Mouse (Mus musculus) spleen, postnatal 14 days (tissue): ENCODE results near the gene Adgrb3.

ENCODE experiments used
- DNase-seq, 2 experiments: peaks; one replicate each; pipeline ENCODE4 v3.0.0; 2021 to 2022; ENCODE audit warnings: low spot score in 2 of 2

Adgrb3 gene

GRCm38 (mm10) chr1:25281471-25281870 is 548.0 kb downstream of the Adgrb3 start:
- no peak for DNase-seq

- DNase-seq, result no peak
These were observed 578.9 kb downstream of the Adgrb3 start for GRCm38 (mm10) chr1:25250562-25250961.

- DNase-seq, result no peak
These were observed 587.1 kb downstream of the Adgrb3 start for GRCm38 (mm10) chr1:25242436-25242835.

GRCm38 (mm10) chr1:25229245-25229750 is 600.2 kb downstream of the Adgrb3 start:
- no peak for DNase-seq

- DNase-seq, result no peak
These were observed 600.9 kb downstream of the Adgrb3 start for GRCm38 (mm10) chr1:25228381-25229244.

GRCm38 (mm10) chr1:25227880-25228279 is 601.6 kb downstream of the Adgrb3 start:
- no peak for DNase-seq

GRCm38 (mm10) chr1:25204636-25205035 is 624.9 kb downstream of the Adgrb3 start:
- no peak for DNase-seq

GRCm38 (mm10) chr1:25199392-25199791 is 630.1 kb downstream of the Adgrb3 start:
- DNase-seq, result no peak

GRCm38 (mm10) chr1:25191986-25192385 is 637.5 kb downstream of the Adgrb3 start:
- no peak for DNase-seq

GRCm38 (mm10) chr1:25189261-25189660 is 640.2 kb downstream of the Adgrb3 start:
- no peak for DNase-seq

- no peak for DNase-seq
These were observed 643.6 kb downstream of the Adgrb3 start for GRCm38 (mm10) chr1:25185909-25186308.

- no peak for DNase-seq
These were observed 647.6 kb downstream of the Adgrb3 start for GRCm38 (mm10) chr1:25181881-25182280.

- no peak for DNase-seq
These were observed 648.9 kb downstream of the Adgrb3 start for GRCm38 (mm10) chr1:25180615-25181014.

GRCm38 (mm10) chr1:25179860-25180582 is 649.5 kb downstream of the Adgrb3 start:
- no peak for DNase-seq

- no peak for DNase-seq
These were observed 651.0 kb downstream of the Adgrb3 start for GRCm38 (mm10) chr1:25178347-25179130.

GRCm38 (mm10) chr1:25167120-25167519 is 662.4 kb downstream of the Adgrb3 start:
- DNase-seq, result no peak

- no peak for DNase-seq
These were observed 663.3 kb downstream of the Adgrb3 start for GRCm38 (mm10) chr1:25166036-25166796.

GRCm38 (mm10) chr1:25163561-25163960 is 665.9 kb downstream of the Adgrb3 start:
- DNase-seq, result no peak

GRCm38 (mm10) chr1:25146206-25146605 is 683.3 kb downstream of the Adgrb3 start:
- DNase-seq, result no peak

GRCm38 (mm10) chr1:25132150-25132824 is 697.2 kb downstream of the Adgrb3 start:
- DNase-seq, result no peak

- DNase-seq, result no peak
These were observed 714.0 kb downstream of the Adgrb3 start for GRCm38 (mm10) chr1:25115512-25115911.
